Mouse (Mus musculus): ENCODE results near the gene Nsfl1c. TPM values are rescaled to one million over a fixed set of nuclear protein-coding genes. Genes with fewer than 3 reads are reported as not detected.
A peak's percentile ranks its signal among the peaks of the same experiment; 100 is the strongest.

Nsfl1c gene
- polyA plus RNA-seq, 1 experiment from 2014 or later = 176 TPM

GRCm38 (mm10) chr2:151524324-151525041 lies 30.5 kb downstream of the Nsfl1c start:
- Histone ChIP-seq H3K27ac (ENCODE audit: low read length) (no peak overlapping the region), H3K9me3 (ENCODE audit: control insufficient read depth, low read length) (no peaks in the 10 kb centered on the region), H3K4me1 (ENCODE audit: control insufficient read depth, insufficient read depth, low read length) (no peaks in the 10 kb centered on the region), H3K4me3 (ENCODE audit: low read length) (no peak overlapping the region), H3K4me2 (ENCODE audit: low read depth, low read length) (no peak overlapping the region), H3K9ac (ENCODE audit: low read depth, low read length) (no peak overlapping the region), H3K27me3 (replicated peaks; ENCODE audit: control insufficient read depth, insufficient read depth, low read length) (no peaks in the 10 kb centered on the region), H3K36me3 (ENCODE audit: control insufficient read depth, insufficient read depth, low read length) (no peaks in the 10 kb centered on the region)
- no peak for ATAC-seq
- WGBS = 55% methylated on average over 4 of the region's 4 CpGs

GRCm38 (mm10) chr2:151525520-151525919 lies 31.5 kb downstream of the Nsfl1c start:
- WGBS = 60% methylated on average over 2 of the region's 2 CpGs

GRCm38 (mm10) chr2:151528066-151528465 lies 34.1 kb downstream of the Nsfl1c start:
- Histone ChIP-seq H3K27ac (ENCODE audit: low read length) (no peak overlapping the region), H3K9me3 (ENCODE audit: control insufficient read depth, low read length) (no peaks in the 10 kb centered on the region), H3K36me3 (ENCODE audit: control insufficient read depth, insufficient read depth, low read length) (no peaks in the 10 kb centered on the region), H3K4me1 (ENCODE audit: control insufficient read depth, insufficient read depth, low read length) (no peaks in the 10 kb centered on the region), H3K4me2 (ENCODE audit: low read depth, low read length) (no peak overlapping the region), H3K4me3 (ENCODE audit: low read length) (no peak overlapping the region), H3K9ac (ENCODE audit: low read depth, low read length) (no peak overlapping the region), H3K27me3 (replicated peaks; ENCODE audit: control insufficient read depth, insufficient read depth, low read length) (no peaks in the 10 kb centered on the region)
- ATAC-seq = no peak
- 78% methylated on average over 1 of the region's 1 CpGs for WGBS

More at GRCm38 (mm10) chr2:151525520-151525919, 31.5 kb downstream of the Nsfl1c start:
- Histone ChIP-seq H3K4me3 (ENCODE audit: low read length) (no peak overlapping the region), H3K9me3 (ENCODE audit: control insufficient read depth, low read length) (no peaks in the 10 kb centered on the region), H3K36me3 (ENCODE audit: control insufficient read depth, insufficient read depth, low read length) (no peaks in the 10 kb centered on the region), H3K27me3 (replicated peaks; ENCODE audit: control insufficient read depth, insufficient read depth, low read length) (no peaks in the 10 kb centered on the region), H3K9ac (ENCODE audit: low read depth, low read length) (no peak overlapping the region), H3K27ac (ENCODE audit: low read length) (no peak overlapping the region), H3K4me1 (ENCODE audit: control insufficient read depth, insufficient read depth, low read length) (no peaks in the 10 kb centered on the region), H3K4me2 (ENCODE audit: low read depth, low read length) (no peak overlapping the region)
- no peak for ATAC-seq

GRCm38 (mm10) chr2:151529169-151529568 lies 35.2 kb downstream of the Nsfl1c start:
- Histone ChIP-seq H3K9ac (ENCODE audit: low read depth, low read length) (no peak overlapping the region), H3K9me3 (ENCODE audit: control insufficient read depth, low read length) (no peaks in the 10 kb centered on the region), H3K27ac (ENCODE audit: low read length) (no peak overlapping the region), H3K4me3 (ENCODE audit: low read length) (no peak overlapping the region), H3K4me1 (ENCODE audit: control insufficient read depth, insufficient read depth, low read length) (no peaks in the 10 kb centered on the region), H3K36me3 (ENCODE audit: control insufficient read depth, insufficient read depth, low read length) (no peaks in the 10 kb centered on the region), H3K27me3 (replicated peaks; ENCODE audit: control insufficient read depth, insufficient read depth, low read length) (no peaks in the 10 kb centered on the region), H3K4me2 (ENCODE audit: low read depth, low read length) (no peak overlapping the region)
- no peak for ATAC-seq

GRCm38 (mm10) chr2:151530378-151531230 lies 36.6 kb downstream of the Nsfl1c start:
- 50% methylated on average over 8 of the region's 8 CpGs for WGBS
- H3K9ac ChIP-seq (ENCODE audit: low read depth, low read length) = no peak overlapping the region
- peak; percentile 30; the same call in 1 of the 2 replicates for ATAC-seq
- H3K27me3 ChIP-seq (replicated peaks; ENCODE audit: control insufficient read depth, insufficient read depth, low read length) = no peaks in the 10 kb centered on the region
- no peak overlapping the region for H3K4me2 ChIP-seq (ENCODE audit: low read depth, low read length)
- H3K27ac ChIP-seq (ENCODE audit: low read length) = no peak overlapping the region
- H3K36me3 ChIP-seq (ENCODE audit: control insufficient read depth, insufficient read depth, low read length) = no peaks in the 10 kb centered on the region
- H3K4me1 ChIP-seq (ENCODE audit: control insufficient read depth, insufficient read depth, low read length) = no peaks in the 10 kb centered on the region
- H3K9me3 ChIP-seq (ENCODE audit: control insufficient read depth, low read length) = no peaks in the 10 kb centered on the region
- no peak overlapping the region for H3K4me3 ChIP-seq (ENCODE audit: low read length)

- Histone ChIP-seq H3K4me2 (ENCODE audit: low read depth, low read length) (no peak overlapping the region), H3K4me1 (ENCODE audit: control insufficient read depth, insufficient read depth, low read length) (no peaks in the 10 kb centered on the region), H3K9ac (ENCODE audit: low read depth, low read length) (no peak overlapping the region), H3K9me3 (ENCODE audit: control insufficient read depth, low read length) (no peaks in the 10 kb centered on the region), H3K27me3 (replicated peaks; ENCODE audit: control insufficient read depth, insufficient read depth, low read length) (no peaks in the 10 kb centered on the region), H3K36me3 (ENCODE audit: control insufficient read depth, insufficient read depth, low read length) (no peaks in the 10 kb centered on the region), H3K4me3 (ENCODE audit: low read length) (no peak overlapping the region), H3K27ac (ENCODE audit: low read length) (no peak overlapping the region)
- WGBS = 83% methylated on average over 6 of the region's 6 CpGs
- no peak for ATAC-seq
These were observed 39.6 kb downstream of the Nsfl1c start for GRCm38 (mm10) chr2:151533632-151534031.

- Histone ChIP-seq H3K4me3 (ENCODE audit: low read length) (no peak overlapping the region), H3K9me3 (ENCODE audit: control insufficient read depth, low read length) (no peaks in the 10 kb centered on the region), H3K36me3 (ENCODE audit: control insufficient read depth, insufficient read depth, low read length) (no peaks in the 10 kb centered on the region), H3K27me3 (replicated peaks; ENCODE audit: control insufficient read depth, insufficient read depth, low read length) (no peaks in the 10 kb centered on the region), H3K4me1 (ENCODE audit: control insufficient read depth, insufficient read depth, low read length) (no peaks in the 10 kb centered on the region), H3K27ac (ENCODE audit: low read length) (peak overlapping the region; percentile 68), H3K4me2 (ENCODE audit: low read depth, low read length) (0 out of 2 replicates have a peak overlapping the region, but pooled peaks have one; percentile 10), H3K9ac (ENCODE audit: low read depth, low read length) (no peak overlapping the region)
- WGBS = 32% methylated on average over 1 of the region's 1 CpGs
- peak; percentile 76 for ATAC-seq
These were observed 42.1 kb downstream of the Nsfl1c start for GRCm38 (mm10) chr2:151535961-151536617.

GRCm38 (mm10) chr2:151536618-151536974 lies 42.6 kb downstream of the Nsfl1c start:
- Histone ChIP-seq H3K4me2 (ENCODE audit: low read depth, low read length) (0 out of 2 replicates have a peak overlapping the region, but pooled peaks have one; percentile 10), H3K9ac (ENCODE audit: low read depth, low read length) (no peak overlapping the region), H3K27me3 (replicated peaks; ENCODE audit: control insufficient read depth, insufficient read depth, low read length) (no peaks in the 10 kb centered on the region), H3K36me3 (ENCODE audit: control insufficient read depth, insufficient read depth, low read length) (no peaks in the 10 kb centered on the region), H3K4me1 (ENCODE audit: control insufficient read depth, insufficient read depth, low read length) (peaks cover 3% of the 10 kb centered on the region; the same call in 1 of the 2 replicates), H3K27ac (ENCODE audit: low read length) (peak overlapping the region; percentile 68), H3K9me3 (ENCODE audit: control insufficient read depth, low read length) (no peaks in the 10 kb centered on the region), H3K4me3 (ENCODE audit: low read length) (no peak overlapping the region)
- 28% methylated on average over 5 of the region's 5 CpGs for WGBS
- peak; percentile 72 for ATAC-seq

- ATAC-seq = no peak
- 66% methylated on average over 4 of the region's 4 CpGs for WGBS
- Histone ChIP-seq H3K4me1 (ENCODE audit: control insufficient read depth, insufficient read depth, low read length) (peaks cover 4% of the 10 kb centered on the region; the same call in 1 of the 2 replicates), H3K27me3 (replicated peaks; ENCODE audit: control insufficient read depth, insufficient read depth, low read length) (no peaks in the 10 kb centered on the region), H3K9ac (ENCODE audit: low read depth, low read length) (no peak overlapping the region), H3K36me3 (ENCODE audit: control insufficient read depth, insufficient read depth, low read length) (no peaks in the 10 kb centered on the region), H3K27ac (ENCODE audit: low read length) (no peak overlapping the region), H3K9me3 (ENCODE audit: control insufficient read depth, low read length) (no peaks in the 10 kb centered on the region), H3K4me2 (ENCODE audit: low read depth, low read length) (no peak overlapping the region), H3K4me3 (ENCODE audit: low read length) (no peak overlapping the region)
These were observed 44.7 kb downstream of the Nsfl1c start for GRCm38 (mm10) chr2:151538646-151539045.

Measured in intestine, embryonic 16.5 days (tissue).